Mouse (Mus musculus): ENCODE results near the gene Prrt2. TPM values are rescaled to one million over a fixed set of nuclear protein-coding genes. Genes with fewer than 3 reads are reported as not detected.

Gene Prrt2
- polyA plus RNA-seq (2012; rRNA removed) = 9.7 and 10.2 TPM in 2 replicates

DNA sequence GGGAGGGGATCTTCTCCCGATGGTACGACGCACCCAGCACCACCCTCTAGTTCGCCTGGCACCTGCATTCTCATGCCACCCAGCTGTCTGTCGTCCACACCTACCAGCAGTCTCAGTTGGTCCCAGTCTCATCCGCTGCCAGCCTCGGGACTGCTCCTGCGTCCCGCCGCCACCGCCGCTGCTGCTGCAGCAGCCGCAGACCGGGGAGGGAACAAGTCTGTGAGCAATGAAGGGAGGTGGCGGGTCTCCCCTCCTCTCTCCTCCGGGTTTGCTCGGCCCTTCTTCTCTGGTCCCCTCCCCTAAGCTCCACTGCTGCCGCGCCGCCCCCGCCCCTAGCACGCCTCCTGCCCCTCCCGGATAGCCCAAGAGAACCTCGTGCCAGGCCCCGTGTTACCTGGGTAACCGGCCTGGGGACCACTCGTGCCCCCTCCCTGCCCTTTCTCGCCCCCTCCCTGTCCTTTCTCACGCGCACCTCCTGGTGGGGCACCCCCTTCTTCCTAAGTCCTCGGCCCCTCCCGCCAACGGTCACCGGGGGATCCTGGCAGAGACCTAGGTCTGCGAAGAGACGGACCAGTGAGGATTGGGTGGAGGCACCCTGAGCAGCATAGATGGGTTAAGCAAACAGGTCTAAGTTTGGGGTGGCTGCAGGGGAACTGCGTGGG, at the start of gene Prrt2, which contains the start of gene Gm42742:
TSS of gene Prrt2 (minus strand) at position 311 of the 662 bp plus-strand sequence.
TSS of gene Gm42742 (minus strand) at position 197 of the 662 bp plus-strand sequence.
- DNase-seq (ENCODE audit: low spot score) = no peak

DNA sequence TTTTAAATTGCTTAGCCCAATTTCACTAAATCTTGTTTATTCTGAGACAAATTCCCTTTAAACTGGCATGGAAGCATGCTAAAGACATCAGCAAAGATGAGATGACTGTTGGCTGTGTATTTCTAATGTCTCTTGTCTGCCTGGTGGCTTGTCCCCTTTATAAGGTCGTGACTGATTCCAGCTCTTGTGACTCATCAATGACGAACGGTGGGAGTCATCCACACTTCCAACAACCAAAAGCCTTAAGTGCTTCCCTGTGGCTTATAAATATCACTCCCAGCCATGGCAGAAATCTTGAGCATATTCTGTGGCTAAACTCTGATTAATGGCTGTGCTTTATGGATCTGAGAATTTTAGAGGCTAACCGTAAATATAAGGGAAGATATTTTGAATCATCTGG, 45.3 kb upstream of the Prrt2 start:
- DNase-seq (ENCODE audit: low spot score) = no peak

DNA sequence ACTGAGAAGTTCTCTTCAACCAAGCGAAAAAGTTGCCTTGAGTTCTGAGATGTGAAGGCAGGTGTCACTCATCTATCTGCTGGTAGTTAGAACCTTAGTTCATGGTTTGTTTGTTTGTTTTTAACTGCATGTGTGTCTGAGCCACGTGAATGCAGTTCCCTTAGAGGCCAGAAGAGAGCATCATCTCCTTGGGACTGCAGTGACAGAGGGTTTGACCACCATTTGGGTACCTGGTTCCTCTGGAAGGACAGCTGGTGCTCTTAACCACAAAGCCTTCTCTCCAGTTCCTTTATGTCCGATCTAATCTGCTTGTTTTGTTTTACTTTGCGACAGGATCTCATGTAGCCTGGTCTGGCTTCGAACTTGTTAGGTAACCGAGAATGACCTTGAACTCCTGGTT, 44.5 kb upstream of the Prrt2 start:
- DNase-seq (ENCODE audit: low spot score) = no peak

DNA sequence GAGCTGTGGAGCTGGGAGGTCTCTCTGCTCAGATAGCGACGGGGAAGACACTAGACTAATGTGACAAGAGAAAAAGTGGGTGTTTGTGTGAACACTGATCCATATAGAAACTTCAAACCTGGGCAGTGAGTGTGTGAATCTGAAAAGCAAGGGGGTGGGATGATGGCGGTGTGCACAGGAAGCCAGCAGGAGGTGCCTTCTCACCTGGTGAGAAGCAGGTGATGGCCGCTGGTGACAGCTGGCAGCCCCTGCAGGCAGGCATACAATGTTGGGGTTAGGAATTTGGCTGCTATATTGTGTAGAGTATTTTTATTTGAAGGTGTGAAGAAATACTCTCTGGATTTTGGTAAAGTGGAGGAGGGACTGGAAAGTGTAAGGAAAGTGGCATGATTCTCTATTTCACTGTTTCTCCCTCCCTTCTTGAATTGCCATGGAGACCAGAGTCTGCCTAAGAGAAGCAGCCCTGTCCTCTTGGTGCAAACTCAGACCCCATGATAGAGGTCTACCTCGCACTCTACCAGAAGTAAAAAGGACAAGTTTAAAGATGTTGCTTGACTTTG, 34.1 kb upstream of the Prrt2 start:
- no peak for DNase-seq (ENCODE audit: low spot score)

DNA sequence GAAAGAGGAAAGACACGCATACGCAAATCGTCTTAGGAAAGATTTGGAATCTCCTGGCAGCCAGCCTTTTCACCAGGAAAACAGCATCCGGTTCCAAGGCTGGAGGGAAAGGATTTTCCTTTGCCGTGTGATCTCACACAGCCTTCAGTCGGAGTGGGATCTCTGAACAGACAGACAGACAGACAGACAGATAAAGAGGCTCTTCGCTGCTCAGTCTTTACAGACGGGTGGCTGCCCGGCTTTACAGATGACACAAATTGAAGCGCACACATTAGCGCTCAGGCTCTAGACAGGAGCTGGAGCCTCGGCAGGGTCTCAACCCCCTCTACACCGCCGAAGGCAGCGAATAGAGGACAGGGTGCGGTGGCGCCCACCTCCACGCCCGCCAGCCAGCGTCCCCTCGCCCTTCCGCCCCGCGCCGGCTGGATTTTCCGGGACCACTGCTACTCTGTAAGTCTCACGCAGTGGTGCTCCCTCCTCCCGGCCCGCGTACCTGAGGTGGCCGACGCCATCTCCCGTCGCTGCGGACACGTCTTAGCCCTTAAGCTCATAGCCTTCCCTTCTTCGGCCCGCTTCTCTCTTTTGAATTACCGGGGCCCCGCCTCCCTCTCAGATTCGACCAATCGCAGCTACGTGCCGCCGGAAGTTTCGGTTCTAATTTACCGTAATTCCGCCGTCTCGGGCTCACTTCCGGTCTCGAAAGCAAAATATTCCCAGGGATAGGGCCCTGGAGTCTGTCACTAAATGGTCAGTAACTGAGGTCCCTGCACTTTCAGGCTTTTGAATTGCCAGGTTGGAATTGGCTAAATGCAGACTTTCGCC, 21.1 kb upstream of the Prrt2 start, which contains the start of gene Kif22:
TSS of gene Kif22 (minus strand) at position 621 of the 822 bp plus-strand sequence.
- DNase-seq (ENCODE audit: low spot score) = peak; percentile 75

DNA sequence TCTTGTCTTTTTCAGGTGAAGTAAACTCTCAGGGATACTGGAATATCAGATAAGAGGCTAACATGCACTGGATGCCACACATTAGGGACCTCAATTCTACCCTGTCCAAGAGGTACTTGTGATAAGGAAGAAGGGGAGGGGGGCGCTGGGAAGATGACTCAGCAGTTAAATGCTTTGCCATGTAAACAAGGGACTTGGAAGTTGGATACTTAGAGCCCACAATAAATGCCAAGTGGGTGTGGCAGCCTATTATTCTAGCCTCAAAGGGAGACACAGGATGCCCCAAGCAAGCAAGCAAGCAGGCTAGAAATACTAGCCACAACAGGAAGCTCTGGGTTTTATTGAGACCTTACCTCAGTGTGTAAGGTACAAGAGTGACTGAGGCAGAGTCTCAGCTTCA, 10.2 kb upstream of the Prrt2 start:
- no peak for DNase-seq (ENCODE audit: low spot score)

DNA sequence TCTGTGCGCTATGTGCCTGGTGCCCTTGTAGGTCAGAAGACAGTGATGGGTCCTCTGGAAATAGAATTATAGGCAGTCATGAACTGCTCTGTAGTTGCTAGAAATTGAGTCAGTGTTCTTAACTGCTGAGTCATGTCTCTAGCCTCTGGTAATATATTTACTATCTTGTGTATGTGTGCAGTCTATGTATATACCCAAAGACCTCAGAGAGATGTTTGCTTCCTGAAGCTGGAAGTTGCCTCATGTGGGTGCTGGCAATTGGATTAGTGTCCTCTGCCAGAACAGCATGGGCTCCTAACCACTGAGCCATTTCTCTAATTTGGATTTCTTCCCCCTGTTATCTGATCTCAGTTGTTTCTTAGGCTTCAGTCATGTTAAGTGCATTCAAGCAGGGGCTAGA, 9.2 kb upstream of the Prrt2 start:
- DNase-seq (ENCODE audit: low spot score) = no peak

DNA sequence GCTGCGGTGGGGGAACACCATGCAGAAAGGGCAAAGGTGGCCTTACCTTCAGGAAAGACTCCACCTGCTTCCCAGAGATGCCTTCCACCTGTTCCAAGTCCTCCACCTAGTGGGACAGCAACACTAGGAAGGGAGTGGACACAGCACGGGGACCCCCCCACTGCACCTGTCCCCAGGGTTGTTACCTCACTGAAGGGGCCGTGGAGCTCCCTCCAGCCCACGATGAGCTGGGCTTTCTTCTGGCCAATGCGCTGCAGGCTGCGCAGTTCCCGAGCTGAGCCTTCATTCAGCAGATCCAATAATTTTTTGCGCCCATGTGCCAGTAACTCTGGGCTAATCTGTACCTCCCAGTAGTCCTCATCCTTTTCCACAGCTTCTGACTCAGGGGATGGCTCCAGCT, 6.9 kb upstream of the Prrt2 start:
- no peak for DNase-seq (ENCODE audit: low spot score)

DNA sequence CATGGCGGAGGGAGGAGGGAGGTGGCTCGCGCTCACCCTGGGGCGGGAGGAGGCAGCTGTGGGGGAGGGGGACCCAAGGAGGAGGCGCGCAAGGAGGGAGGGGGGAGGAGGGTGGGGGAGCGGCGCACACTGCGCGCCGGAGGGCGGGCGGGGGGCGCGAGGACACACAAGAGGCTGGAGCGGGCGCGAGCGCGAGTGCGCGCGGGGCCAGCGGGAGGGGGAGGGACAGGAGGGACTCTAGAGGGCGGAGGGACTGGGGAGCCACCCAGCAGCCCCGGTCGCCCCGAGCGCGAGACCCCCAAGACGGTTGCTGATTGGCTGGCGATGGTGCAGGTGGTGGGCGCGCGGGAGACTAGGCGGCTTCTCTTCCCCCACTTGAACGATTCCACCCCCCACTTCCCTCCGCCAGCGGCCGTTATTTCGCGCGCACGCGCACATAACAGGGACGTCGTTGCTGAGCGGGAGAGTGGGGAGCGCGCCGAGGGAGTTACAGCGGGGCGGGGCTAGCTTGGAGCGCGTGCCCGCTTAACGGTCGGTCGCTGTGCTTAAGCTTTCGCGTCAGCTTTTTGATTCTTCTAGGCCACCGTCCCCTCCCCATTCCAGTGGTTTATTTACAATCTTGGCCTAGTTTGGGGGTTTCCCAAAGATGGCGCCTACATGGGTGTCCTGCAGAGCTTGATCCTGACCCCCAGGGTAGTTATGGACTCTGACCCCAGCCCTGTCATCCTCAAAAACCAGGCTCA, 6.1 kb upstream of the Prrt2 start, which contains the start of gene Maz:
TSS of gene Maz (minus strand) at position 54 of the 743 bp plus-strand sequence.
- peak; percentile 94 for DNase-seq (ENCODE audit: low spot score)

DNA sequence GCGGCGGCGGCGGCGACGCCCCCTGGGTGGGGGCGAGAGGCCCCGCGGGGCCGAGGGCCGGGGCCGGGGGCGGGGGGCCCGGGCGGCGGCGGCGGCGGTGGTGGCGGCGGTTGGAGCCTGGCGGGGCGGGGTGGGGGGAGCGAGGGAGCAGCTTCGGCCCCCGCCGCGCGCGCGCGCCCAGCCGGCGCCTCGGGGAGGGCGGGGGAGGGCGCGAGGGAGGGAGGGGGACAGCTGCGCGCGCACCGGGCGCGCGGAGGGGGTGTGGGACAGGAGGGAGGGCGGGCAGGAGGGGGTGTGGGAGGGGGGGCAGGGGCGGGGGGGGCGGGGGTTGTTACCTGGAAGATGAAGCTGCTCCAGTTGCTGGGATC, 5.6 kb upstream of the Prrt2 start:
- peak; percentile 57 for DNase-seq (ENCODE audit: low spot score)

DNA sequence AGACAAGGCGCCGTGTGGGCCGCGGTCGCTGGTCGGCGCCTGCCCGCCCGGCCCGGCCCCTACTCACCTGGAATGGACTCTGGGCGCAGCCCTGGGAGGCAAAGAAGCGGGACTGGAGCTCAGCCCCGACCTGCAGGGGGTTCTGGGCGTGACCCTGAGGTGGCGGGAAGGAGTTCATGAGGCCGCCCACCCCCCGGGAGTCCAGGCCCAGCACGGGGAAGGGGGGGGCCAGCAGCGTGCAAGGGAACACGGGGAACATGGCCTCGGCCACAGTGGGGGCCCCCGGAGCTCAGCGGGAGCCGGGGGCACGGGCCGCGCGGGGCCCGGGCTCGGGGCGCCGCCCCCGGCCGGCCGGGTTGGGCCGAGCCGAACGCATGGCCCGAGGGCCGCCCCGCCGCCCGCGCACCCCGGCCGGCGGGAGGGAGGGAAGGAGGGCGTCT, 5.2 kb upstream of the Prrt2 start:
- peak; percentile 63 for DNase-seq (ENCODE audit: low spot score)

DNA sequence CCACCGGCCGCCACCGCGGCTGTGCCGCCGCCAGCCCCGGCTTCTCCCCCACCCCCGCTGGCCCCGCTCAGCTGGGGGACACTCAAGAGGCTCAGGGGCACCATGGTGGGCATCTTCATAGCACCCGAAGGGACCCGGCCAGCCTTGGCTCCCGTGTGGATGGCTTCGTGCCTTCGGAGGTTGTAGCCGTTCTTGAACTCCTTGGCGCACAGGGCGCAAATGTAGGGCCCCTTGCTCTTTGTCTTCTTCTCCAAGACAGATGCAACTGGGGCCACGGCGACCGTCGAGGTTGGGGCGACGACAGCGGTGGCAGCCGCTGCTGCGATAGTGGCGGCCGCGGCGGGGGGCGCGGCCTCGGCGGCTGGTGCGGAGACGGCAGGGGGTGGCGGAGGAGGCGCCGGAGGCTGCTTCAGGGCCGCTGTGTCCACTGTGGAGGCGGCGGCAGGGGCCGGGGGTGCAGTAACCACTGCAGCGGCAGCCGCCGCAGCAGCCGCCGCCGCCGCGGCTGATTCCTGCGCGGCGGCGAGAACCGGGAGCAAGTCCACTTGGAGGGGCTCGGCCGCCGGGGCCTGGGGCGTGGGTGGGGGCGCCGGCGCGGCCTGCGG, 4.6 kb upstream of the Prrt2 start:
- no peak for DNase-seq (ENCODE audit: low spot score)

DNA sequence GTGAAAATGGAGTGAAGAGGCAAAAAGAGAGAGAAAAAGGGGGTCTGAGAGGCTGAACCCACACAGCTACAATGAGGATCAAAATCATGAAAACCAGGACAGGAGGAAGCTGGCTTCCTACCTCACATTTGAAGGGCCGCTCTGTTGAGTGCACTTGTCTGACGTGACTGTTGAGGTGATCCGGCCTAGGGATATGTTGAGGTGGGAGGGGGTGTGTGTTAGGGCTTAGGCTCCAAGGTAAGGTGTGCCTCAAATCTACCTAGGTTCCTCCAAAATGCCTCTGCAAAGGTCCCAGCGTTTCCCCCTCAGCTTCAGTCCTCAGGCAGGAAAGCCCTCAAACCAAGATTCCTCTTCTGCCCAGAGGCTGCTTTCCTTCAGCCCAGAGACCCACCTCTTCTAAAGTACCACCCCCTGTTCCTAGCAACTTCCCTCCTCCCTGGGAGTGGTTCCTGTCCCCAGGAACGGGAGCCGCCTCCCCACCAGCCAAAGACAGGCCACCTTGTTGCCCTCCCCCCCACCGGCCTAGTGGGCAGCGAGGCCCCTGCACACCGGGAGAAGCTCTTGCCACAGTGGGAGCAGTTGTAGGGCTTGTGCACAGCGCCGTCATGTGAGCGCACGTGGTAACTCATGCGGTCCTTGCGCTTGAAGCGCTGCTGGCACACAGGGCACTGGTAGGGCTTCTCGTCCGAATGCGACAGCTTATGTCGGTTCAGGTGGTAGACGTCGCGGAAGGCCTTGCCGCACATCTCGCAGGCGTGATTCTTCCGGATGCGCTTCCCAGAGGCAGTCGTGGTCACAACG, 3.9 kb upstream of the Prrt2 start:
- peak; percentile 62 for DNase-seq (ENCODE audit: low spot score)

DNA sequence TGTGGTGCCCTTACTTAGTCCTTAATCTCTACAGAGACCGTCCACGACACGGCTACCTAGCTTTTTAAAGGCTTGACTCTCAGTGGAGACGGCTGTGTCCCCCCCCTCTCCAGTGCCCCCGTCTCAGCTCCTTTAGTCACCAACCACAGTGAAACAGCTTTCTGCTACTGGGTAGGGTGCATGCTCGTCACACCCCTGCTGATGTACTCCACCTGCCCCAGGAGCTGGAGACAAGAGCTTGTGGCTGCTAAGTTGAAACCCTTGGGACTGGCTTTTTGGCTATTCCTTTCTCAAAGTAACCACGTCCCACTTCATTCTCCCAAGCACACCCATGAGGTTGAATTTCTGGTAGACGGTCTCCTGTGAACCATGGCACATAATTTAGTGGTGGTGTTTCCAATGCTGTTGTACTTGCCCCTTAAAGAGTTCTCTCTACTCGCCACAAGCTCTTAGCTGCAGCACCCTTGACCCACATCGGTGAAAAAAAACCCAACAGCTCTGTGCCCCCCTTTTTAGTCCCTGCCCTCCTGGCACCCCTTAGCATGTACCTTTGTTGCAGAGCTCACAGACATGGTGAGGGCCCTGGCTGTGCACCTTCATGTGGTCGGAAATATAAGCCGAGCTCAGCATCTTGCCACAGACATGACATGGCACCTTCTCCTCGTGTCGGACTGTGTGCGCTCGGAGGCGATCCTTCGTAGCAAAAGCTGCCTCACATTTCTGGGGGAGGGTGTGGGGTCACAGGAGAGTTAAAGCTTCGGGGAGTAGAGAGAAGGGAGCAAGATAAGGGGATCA, 3.1 kb upstream of the Prrt2 start:
- no peak for DNase-seq (ENCODE audit: low spot score)

DNA sequence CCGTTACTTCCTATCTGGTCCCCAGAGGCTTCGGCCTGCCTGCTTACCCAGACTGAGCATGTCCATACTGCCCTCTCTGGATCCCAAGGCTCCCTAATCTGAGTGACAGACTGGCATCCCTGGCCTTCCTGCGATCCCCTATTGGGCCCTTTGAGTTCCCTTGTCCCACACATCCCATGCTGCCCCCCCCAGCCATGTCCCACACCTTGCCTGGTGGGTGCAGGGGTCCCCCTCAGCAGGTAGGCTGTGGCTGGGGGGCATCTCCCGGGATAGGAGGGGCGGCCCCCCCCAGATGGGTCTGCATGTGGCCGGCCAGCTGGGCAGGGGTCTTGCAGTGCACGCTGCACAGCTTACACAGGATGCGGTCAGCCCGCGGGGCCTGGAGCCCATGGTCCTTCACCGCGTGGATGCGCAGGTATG, 2.3 kb upstream of the Prrt2 start:
- no peak for DNase-seq (ENCODE audit: low spot score)

DNA sequence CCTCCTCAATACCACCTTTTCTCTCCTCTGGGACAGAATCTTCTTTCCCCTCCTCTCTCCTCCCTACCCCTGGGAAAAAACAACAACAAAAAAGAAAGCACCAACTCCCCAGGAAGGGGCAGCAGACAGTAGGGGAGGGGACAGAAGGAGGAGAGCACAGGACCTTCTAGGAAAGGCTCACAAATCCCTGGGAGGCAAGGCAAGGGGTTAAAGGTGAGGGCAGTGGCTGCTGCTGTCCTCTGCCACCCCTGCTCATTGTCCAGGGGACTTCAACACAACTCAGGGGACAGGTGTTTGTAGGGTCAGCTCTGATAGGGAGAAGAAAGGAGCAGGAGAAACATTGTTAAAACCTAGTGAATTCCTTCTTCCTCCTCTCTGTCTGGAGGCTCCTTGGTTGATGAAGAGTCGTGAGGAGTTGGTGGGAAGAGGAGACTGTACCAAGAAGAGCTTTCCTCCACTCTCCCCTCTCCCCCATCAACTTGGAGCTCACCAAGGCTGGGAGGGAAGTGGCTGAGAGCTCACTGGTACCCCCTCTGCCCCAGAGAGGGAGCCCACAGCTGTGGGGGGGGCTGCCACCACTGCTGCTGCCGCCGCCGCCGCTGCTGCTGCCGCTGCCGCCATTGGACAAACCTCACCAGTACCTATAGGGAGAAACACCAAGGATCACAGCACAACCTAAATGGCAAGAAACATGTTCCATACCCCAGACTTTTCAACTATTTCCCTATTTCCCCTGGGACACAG, 1.7 kb upstream of the Prrt2 start:
- DNase-seq (ENCODE audit: low spot score) = no peak

DNA sequence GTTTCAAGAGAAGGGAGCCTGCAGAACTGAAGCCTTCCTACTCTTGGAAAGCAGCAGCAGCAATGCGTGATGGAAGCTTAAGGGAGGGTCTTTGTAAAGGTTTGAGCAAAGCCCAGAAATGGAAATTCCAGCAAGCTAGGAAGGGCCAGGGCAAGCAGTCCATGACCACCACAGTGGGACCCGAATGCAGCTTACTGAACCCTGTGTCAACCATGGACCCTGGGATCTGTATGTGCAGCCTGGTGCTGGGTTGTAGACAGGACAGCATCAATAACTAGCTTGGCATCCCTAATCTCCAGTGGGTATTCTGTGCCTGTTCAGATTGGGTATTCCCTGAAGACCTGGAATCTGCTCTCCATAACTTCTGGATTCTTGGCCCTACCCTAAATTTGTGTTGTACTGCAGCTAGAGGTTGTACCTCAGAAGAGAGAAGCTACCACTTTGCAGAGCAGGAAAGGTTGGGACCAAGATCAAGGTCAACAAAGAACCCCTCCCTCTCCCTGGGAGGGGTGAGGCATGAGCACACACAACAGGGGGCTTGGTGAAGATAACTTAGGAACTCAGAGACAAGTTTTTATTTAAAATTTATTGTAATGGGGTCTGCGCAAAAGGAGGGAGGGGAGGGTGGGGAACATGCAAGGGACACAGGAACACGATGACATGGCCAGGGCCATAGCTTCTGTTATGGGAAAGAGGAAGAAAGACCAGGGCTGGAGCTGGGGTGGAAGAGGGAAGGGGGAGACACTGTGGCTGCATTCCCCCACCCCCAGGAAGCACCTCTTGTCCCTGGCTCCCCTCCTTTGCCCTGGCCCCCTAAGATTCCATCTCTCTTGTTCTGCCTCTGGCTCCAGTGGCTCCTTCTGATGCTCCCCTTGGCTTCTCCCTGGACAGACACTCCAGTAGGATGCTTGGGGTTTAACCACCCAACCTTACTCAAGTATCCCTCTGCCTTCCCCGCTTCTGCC, 834 bp upstream of the Prrt2 start:
- DNase-seq (ENCODE audit: low spot score) = no peak

DNA sequence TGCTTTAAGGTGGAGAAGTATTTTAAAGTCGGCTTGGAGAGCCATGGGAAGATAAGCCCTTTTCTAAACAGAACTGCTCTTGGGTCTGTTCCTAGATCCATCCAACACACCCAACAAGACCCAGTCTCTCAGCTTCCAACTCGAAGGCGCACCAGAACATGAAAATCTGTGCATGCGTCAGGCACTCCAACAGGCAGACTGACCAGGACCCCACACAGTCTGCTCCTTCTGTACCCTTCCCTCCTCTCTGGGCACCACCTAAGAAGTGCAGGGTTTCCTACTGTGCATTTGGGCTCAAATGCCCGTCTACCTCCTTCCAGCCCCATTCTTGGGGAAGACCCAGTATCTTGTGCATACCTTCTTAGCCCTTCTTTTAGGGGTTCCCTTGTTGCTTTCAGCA, 520 bp downstream of the Prrt2 start:
- DNase-seq (ENCODE audit: low spot score) = no peak
